Mouse (Mus musculus): ENCODE data around the gene Lamtor1.

GRCm38 (mm10) chr7:101974505-101974904 is 68.8 kb downstream of the Lamtor1 start:
- no peak for TF ChIP-seq POLR2A (IDR thresholded peaks at IDR 0.05; ENCODE audit: insufficient read depth, low read length)
- TF ChIP-seq EP300 (IDR thresholded peaks at IDR 0.05; ENCODE audit: insufficient read depth, low read depth, low read length): no peak
- no peak for TF ChIP-seq CTCF (IDR thresholded peaks at IDR 0.05; ENCODE audit: low read depth, low read length)
